Mouse (Mus musculus): ENCODE data around the gene Sfswap. TPM values are rescaled to one million over a fixed set of nuclear protein-coding genes. Genes with fewer than 3 reads are reported as not detected.
"Not testable (repeated sequence)": the region's sequence is repeated elsewhere in the genome, so short reads cannot be mapped to it uniquely, and the experiment has no call there.

Gene Sfswap
- total RNA-seq, 2 experiments from 2014 or later = 32.4 to 47.0 TPM

DNA sequence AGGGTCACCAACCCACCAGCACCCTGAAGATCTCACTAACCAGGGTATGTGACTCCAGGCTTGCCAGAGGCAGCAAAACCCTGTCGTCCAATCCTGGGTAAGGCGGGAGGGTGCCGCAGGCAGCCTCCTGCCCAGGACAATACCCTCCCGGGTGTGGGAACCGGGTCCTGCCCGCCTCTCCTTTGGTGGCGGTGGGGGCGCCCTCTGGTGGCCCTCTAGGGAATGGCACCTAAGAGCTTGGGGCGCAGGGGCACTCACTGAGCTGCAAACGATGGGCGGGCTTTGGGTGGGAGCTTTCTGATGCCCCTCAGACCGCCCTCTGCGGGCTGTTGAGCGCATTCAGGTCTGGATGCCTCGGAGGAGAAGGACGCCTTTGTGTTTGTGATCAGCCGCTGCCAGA lies 85.0 kb downstream of the Sfswap start:
- peak; percentile 88 for DNase-seq

DNA sequence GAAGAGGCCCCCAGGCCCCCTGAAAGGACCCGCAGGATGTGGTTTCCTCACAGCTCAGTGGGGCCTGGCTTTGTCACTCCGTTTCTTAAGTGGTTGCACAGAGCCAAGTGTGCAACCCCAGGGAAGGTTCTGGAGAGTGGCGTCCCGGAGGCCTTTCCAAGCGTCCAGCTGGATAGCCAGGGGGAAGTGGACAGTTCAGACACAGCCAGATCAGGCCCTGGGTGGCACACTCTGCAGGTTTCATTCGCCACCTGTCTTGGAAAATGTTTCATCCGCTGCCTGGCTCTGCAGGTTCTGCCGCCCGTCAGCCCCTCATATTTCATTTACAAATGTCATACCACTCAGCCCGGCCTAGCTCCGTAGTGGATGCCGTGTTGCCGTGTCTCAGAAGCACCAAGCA lies 85.5 kb downstream of the Sfswap start:
- DNase-seq = no peak

DNA sequence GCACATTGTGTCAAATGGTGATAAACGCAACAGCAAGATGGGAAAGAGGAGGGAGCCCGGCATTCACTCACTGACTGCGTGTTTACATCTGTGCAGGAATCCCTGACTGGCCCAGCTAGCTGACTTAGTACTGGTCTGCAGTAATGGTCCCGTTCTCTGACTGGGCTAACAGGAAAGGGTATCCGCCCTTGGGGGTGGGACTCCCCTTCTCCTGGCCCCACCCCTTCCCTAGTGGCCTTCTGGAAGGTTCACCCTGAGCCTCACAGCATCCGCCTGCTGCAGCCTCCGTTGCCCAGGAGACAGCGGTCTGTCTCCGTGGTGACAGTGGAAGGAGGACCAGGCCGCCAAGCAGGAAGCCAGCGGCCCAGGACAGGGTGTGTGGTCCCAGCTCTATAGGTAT lies 89.9 kb downstream of the Sfswap start:
- no peak for DNase-seq

DNA sequence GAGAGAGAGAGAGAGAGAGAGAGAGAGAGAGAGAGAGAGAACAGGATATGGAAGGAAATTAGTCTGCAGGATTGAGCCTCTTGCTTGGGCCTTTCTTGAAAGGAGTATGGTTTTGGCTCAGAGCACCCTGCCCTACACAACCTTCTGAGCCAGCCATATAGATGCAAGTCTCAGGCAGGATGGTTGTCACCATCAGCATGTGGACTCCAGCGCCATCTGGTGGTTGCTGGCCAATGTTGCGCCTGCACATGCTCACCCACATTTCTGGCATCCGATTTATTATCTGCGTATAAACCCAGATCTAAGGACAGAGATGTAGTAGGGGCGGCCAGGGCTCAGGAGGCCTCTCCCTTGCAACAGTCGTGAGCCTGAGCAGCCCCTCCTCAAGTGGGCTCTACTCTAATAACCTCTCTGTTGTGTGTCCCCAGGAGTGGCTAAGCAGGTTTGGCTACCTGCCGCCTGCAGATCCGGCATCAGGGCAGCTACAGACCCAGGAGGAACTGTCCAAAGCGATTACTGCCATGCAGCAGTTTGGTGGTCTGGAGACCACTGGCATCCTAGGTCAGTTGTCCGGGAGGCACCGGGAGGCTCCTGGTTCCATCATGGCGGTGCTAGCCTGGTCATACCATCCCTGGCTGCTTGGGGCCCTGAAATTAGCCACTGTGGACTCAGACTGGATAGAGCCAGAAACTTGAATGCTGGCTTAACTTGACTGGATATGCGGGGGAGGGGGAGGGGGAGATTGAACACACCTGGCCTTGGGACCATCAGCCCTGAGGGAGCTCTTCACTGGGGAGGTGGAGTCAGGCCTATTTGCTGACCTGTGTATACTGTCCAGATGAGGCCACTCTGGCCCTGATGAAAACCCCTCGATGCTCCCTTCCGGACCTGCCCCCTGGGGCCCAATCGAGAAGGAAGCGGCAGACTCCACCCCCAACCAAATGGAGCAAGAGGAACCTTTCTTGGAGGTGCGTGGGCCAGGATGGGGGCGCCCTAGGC lies 93.4 kb downstream of the Sfswap start:
- peak; percentile 92 for DNase-seq

DNA sequence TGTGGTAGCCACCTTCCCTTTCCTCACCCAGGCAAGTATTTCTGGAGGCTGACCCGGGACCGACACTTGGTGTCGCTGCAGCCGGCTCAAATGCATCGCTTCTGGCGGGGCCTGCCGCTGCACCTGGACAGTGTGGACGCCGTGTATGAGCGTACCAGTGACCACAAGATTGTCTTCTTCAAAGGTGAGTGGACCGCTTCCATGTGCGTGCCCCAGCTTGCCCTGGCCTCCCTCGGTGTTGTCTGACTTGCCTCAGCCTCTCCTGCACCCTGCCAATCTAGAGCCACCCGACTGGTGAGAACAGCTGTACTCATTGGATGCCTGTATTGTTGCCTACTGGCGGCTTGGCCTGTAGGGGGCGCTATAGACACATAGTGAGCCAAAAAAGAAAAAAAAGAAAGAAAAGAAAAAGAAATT lies 101.1 kb downstream of the Sfswap start:
- no peak for DNase-seq

DNA sequence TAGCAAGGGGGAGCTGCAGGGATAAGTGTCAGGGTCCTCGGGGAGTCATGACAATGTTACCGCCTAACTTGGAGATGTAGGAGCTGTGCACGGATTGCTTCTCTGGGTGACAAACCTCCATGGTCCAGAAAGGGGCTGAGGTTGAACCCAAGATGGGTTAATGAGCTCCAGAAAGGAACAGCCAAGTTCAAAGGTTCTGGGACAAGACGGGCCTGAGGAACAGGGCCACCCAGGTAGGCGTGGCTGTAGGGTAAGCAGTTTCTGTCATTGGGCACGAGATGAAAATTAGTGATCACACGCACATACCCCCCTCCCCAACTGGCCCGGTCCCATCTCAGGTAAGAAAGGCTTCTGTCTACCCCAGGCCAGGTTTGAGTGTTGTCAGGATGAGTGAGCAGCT lies 106.5 kb downstream of the Sfswap start:
- DNase-seq = no peak

DNA sequence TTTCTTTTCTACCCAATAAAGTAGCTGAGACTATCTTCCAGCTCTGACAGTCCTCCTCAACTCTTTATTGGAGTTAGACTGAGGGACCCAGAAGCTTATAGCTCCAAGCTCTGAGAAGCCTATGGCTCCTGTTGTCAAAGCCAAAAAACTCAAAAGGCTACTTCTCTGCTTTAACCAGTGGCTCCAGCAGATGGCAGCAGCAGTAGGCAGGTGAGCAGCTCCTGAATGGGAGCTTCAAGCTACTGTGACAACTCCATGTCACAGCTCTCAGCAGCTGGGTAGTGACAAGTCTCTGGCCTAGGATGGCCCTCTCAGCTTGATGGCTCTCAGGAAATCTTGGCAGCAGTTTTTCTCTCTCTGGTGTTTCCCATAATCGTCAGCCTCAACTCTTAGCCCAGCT lies 110.0 kb downstream of the Sfswap start:
- DNase-seq = peak; percentile 62

DNA sequence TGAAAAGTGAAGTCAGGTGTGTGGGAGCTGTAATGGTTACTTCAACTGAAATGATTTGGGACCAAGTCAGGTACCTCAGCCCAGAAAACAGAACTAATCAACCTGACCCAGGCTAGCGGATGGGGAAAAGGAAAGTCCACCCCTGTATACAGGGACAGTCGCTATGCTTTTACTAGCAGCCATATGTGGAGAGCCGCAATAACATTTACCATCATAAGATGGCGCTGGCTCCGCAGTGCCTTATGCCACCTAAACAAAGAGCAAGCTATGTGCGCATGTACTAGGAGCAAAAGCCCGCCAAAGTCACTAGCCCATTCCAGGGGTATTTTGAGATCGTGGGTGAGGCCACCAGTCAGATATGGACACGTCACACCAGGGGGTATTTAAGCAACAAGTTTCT lies 119.6 kb downstream of the Sfswap start:
- DNase-seq = not testable (repeated sequence)

Other genes starting within 250 kb of the Sfswap start
- gene Mmp17, start 82.9 kb downstream of the Sfswap start, total RNA-seq (2021) = under 1 TPM; 0.80 to 0.95 TPM
- 1 to 10 TPM; 3.1 to 3.2 TPM for gene Zfp11, start 168.9 kb downstream of the Sfswap start, total RNA-seq (2021)
- not detected for gene Sept14, start 207.3 kb downstream of the Sfswap start, total RNA-seq (2021)
- gene Mrps17, start 214.3 kb downstream of the Sfswap start, total RNA-seq (2021) = 10 to 100 TPM; 72.1 to 74.5 TPM
- 100 to 1,000 TPM; 407 to 464 TPM for gene Nipsnap2, start 223.8 kb downstream of the Sfswap start, total RNA-seq (2021)